Mouse (Mus musculus) spleen, postnatal 4 days (tissue): ENCODE measurements around the gene AC131692.1.

Experiments used
- DNase-seq, 2 experiments: peaks; one replicate each; pipeline ENCODE4 v3.0.0; 2022; ENCODE audit warnings: low spot score in 2 of 2

Gene AC131692.1

DNA sequence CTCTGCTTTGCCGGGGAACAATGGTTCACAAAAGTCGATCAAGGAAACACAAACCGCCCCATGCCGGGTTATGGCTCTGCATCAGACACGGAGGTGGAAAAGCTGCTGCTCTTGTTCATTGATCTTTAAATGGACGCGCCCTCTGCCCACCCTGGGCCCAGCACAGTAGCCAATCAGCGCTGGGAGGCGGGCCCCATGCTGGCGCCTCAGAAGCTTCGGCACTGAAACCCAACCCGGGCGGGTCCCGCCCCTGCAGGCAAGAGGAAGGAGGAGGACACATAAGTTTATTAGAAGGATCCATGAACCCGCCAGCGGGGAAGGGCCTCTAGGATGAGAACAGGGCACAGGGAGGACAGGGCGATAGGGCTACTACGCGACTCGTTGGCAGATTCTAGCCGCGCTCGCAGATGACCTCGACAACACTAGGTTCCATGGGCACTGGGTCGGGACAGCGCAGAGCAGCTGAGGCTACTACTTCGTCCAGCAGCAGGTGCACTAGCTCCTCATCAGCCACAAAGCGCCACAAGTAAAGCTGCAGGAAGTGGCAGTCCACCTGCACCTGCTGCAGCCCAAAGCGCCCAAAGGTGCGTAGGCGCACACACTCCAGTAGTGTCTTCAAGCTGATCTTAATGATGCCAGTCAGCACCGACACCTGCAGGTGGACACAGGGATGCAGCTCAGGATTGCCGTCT, 26.3 kb upstream of the AC131692.1 start, which contains the start of gene Tm7sf2:
Gene Tm7sf2 (minus strand): TSS at position 650 of the 692 bp plus-strand sequence.
- DNase-seq = peak; percentile 90 to 93

DNA sequence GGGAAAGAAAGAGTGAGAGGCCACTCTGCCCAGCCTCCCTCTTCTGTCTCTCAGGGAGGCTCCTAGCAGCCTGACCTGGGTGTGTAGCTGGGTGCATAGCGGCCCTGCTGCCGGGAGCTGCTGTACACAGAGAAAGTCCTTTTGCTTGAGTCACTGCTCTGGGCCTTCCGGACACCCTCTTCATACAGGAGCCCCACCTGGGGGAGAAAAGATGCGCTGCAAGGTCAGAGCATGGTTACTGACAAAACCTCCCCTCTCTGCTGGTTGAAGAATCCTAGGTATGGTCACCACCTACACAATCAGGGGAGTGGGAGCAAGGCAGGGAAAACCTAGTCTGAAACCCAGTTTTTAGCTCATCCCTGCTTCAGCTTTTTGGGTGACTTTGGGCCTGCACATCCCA, 25.3 kb upstream of the AC131692.1 start:
- DNase-seq = peak in 1 of 2 experiments; percentile 74

DNA sequence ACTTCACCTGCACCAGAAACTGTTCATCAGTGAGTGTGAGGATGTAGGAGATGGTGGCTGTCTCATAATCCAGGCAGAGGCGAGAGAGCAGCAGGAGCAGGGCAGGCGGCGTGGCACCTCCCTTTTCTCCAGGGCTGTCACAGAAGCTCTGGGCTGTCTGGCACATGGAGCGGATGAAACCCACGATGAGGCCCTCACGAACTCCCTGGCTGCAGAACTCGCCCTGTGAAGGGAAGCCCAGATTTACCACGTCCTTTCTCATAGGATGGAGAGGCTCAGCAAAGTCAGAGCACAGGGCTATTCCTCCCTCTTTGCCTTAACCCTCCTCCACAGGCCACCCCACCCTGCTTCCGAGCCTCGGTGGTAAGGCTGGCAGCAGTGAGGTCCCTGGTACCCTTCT, 24.4 kb upstream of the AC131692.1 start:
- DNase-seq = no peak

DNA sequence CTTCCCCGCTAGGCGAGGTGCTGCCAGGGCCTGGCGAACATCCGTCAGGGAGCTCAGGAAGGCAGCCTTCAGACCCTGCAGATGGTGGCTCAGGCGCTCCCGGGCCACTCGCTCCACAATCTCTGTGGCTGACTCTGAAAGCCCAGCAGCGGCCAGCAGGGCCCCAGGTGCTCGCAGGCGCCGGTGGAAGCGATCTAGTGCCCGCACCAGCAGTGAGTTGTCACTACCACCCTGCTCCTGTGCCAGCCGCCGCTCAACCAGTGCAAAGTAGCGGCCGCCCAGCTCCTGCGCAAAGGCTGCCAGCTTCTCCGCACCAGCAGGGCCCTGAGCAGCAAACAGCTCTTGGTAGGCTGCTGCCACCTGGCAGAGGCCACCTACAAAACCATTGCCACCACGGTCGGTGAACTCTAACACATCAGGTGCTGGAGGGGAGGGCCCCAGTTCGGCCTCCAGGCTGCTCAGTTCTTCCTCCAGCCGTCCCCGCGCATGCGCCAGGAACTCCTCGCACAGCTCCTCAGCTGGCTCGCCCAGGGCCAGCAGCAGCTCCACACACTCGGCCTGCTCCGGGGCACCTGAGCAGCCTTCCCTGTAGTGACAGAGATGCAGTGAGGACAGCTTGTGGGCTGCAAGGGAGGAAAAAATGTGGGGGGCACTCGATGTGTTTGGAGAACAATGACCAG, 23.5 kb upstream of the AC131692.1 start:
- no peak for DNase-seq

- DNase-seq = no peak
These were observed 23.0 kb upstream of the AC131692.1 start for GRCm38 (mm10) chr19:6071261-6071660.

- no peak for DNase-seq
These were observed 20.3 kb upstream of the AC131692.1 start for GRCm38 (mm10) chr19:6073889-6074288.

- peak; percentile 86 to 88 for DNase-seq
These were observed 17.4 kb upstream of the AC131692.1 start, which contains the start of gene Vps51 for GRCm38 (mm10) chr19:6076564-6077393. TSS of gene Vps51 (minus strand) at chr19:6077231.

GRCm38 (mm10) chr19:6079983-6080480, 14.2 kb upstream of the AC131692.1 start, which contains the start of gene Tmem262:
TSS of gene Tmem262 (plus strand) at chr19:6080033.
- no peak for DNase-seq

DNA sequence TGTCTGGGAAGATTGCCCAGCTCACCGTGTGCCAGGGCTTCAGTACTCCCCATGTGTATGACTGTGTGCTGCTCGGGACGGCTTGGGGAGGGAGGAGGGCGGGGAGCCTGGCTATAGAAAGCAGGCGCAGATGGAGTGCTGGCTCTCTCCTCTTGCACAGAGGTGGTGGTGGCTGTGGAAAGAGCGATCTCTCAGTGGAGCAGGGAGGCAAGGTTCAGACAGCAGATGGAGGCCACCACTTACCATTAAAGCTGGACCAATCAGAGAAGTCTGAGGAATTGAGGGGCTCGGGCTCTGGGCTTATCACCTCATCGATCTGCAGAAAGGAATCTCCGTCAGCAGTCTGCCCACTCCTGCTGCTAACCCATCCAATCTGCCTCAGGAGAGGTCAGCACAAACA, 12.1 kb upstream of the AC131692.1 start, which contains the start of gene Gm28374:
Gene Gm28374 (minus strand): TSS at position 101 of the 400 bp plus-strand sequence.
- no peak for DNase-seq

GRCm38 (mm10) chr19:6084478-6085248, 9.6 kb upstream of the AC131692.1 start, which contains the start of the genes Zfpl1 and Cdca5:
TSS of gene Zfpl1 (minus strand) at chr19:6084956.
TSS of gene Cdca5 (plus strand) at chr19:6084983.
- peak; percentile 95 to 97 for DNase-seq

GRCm38 (mm10) chr19:6085417-6085879, 8.8 kb upstream of the AC131692.1 start:
- DNase-seq = peak; percentile 75 to 83

- DNase-seq = no peak
These were observed 5.4 kb upstream of the AC131692.1 start for GRCm38 (mm10) chr19:6088841-6089240.

DNA sequence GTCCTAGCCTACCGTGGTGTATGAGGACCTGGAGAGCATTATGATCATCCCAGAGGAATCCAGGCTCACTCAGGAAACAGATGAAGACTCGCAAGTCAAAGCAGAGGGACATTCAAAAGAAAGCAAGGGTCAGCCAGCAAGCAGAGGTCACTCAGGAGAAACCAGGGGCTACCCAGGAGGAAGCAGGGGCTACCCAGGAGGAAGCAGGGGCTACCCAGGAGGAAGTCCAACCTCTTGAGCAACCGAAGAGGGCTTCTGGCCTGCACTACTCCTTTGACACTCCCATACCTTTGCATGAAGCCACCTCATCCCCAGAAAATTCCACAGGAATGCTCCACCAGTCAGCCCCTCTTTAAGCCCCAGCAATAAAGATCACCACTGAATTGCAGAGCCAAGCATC, 3.6 kb downstream of the AC131692.1 start:
- no peak for DNase-seq

DNA sequence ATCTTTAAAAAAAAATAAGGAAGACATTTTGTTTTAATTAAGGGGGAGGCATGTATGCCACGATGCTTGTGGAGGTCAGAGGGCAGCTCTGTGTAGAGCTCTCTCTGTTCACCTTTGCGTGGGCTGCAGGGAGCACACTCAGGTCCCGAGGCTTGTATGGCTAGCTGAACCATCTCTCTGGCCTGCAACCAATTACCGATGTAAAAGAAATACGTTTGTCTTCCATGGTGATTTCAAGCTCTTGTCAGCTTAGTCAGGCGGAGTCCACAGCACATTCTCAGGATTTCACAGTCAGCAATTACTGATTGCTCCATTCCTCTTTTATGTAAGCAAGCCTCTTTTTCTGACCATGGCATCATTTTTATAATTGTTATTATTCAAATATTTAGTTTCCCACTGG, 7.0 kb downstream of the AC131692.1 start:
- no peak for DNase-seq

GRCm38 (mm10) chr19:6102169-6102853, 8.1 kb downstream of the AC131692.1 start:
- DNase-seq = peak; percentile 82 to 86

GRCm38 (mm10) chr19:6104476-6104875, 10.3 kb downstream of the AC131692.1 start:
- no peak for DNase-seq

- DNase-seq = peak in 1 of 2 experiments; percentile 57
These were observed 11.4 kb downstream of the AC131692.1 start, which contains the start of gene Naaladl1 for GRCm38 (mm10) chr19:6105586-6105985. TSS of gene Naaladl1 (plus strand) at chr19:6105782.

GRCm38 (mm10) chr19:6113116-6113515, 18.9 kb downstream of the AC131692.1 start:
- no peak for DNase-seq

GRCm38 (mm10) chr19:6116113-6116850, 22.1 kb downstream of the AC131692.1 start:
- no peak for DNase-seq
